Mouse (Mus musculus): ENCODE results near the gene Eid2b.

Gene Eid2b

GRCm38 (mm10) chr7:28301616-28302433 lies 24.3 kb downstream of the Eid2b start, which contains the start of gene Dll3:
TSS of gene Dll3 (minus strand) at chr7:28302238.
- DNase-seq (ENCODE audit: low spot score) = peak; percentile 30

- DNase-seq (ENCODE audit: low spot score) = no peak
Observed at GRCm38 (mm10) chr7:28305641-28306040, 28.1 kb downstream of the Eid2b start.

DNA sequence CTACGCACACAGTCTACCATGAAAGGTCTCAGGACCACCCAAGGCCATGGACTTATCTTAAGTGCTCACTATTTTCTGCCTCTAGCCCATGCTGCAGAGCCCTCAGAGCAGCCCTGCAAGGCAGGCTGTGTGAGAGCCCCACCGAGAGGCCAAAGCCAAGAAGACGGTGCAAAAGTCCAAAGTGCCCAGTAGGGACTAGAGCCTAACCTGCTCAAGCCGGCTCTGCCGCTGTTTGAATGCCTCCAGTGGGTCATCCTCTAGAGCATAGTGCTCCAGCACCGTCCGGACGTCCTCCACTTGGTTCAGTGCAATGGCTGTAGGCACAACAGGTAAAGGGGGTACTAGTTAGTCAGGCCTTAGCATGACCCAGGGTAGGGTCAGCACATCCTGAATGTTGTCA lies 28.7 kb downstream of the Eid2b start:
- DNase-seq (ENCODE audit: low spot score) = no peak

GRCm38 (mm10) chr7:28309737-28310136 lies 32.2 kb downstream of the Eid2b start:
- DNase-seq (ENCODE audit: low spot score) = no peak

GRCm38 (mm10) chr7:28311151-28311925 lies 33.8 kb downstream of the Eid2b start:
- no peak for DNase-seq (ENCODE audit: low spot score)

DNA sequence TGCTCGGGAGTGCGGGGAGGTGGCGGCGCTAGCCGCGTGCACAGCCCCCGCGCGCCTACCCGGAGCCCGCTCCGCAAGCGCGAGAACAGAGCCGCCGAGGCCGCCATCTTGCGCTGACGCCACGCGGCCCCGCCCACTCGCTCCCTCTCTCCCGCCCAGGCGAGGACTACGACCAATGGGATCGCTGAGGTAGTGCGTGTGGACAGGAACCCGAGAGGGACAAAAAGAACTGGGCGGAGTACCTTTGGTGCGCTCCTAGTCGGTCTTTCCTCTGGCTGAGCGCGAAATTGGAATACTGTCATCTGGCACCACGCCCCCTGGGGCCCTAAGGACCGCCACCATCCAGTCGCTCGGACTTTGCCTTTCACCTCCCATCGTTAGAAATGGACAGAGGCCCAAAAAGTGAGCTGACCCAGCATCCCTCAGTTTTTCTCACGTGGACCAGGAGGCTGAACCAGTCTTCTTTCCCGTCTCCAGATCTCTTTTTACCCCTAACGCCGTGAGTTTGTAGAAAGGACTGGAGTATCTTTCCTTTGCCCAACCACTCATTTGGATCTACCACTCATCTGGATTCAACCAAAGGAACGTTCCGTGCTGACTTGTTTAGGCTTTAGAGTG lies 34.5 kb downstream of the Eid2b start, which contains the start of gene Timm50:
TSS of gene Timm50 (minus strand) at position 147 of the 618 bp plus-strand sequence.
- DNase-seq (ENCODE audit: low spot score) = peak; percentile 98

DNA sequence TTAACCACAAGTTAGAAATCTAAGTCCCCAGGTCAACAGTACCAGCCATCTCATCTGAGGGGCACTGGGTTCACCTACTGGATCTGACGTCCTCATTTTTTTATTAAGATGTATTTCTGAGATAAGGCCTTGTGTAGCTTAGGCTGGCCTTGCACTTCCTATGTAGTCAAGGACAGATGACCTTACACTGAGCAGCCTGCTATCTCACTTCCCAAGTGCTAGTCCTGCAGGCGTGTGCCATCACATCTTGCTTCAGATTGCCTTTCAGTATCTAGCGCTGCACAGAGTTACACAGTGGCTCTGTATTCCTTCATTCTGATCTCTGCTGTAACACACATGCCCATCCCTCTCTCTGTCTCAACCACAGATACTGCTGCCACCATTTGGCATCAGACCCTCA lies 40.5 kb downstream of the Eid2b start:
- DNase-seq (ENCODE audit: low spot score) = no peak

DNA sequence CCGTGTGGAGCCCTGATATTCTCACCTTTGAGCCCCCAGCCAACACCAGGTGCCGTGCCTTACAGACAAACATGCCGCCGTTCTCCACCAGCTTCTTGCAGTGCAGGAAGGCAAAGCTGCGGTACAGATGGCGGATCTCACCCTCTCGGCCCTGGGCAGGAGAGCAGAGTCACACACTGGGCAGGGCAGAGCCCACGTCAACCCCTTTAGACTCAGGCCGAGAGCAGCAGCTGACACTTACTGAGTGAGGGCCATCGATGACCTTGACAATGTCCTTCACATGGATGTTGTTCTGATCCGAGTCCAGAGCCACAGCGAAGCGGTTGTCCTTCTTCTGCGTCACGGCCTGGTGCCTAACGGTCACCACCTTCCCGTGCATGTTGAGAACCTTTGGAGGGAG lies 41.2 kb downstream of the Eid2b start:
- no peak for DNase-seq (ENCODE audit: low spot score)

GRCm38 (mm10) chr7:28321974-28322720 lies 44.6 kb downstream of the Eid2b start:
- DNase-seq (ENCODE audit: low spot score) = no peak

DNA sequence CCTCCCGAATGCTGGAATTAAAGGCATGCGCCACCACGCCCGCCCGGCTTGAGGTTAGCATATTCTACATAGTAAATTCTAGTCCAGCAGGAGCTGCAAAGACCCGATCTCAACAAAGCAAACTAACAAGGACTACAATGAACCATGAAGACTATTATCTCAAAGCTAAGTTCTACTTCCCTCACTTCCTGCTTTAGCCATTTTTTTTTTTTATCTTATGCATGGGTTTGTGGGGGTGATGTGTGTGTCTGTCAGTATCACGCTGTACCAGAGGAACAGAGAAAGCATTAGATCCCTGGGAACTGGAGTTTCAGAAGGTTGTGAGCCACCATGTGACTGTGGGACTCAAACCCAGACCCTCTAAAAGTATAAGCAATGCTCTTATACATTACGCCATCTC lies 47.8 kb downstream of the Eid2b start:
- no peak for DNase-seq (ENCODE audit: low spot score)

DNA sequence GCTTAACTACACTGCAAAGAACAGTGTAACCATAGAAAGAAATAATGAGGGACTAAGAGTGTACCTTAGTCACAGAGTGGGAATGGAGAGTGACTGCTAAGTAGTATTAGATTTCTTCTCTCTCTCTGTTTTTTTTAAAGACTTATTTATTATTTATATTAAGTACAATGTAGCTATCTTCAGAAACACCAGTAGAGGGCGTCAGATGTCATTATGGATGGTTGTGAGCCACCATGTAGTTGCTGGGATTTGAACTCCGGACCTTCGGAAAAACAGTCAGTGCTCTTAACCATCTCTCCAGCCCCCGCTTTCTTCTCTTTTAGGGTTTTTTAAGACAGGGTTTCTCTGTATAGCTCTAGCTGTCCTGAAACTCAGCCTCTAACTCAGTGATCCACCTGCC lies 48.9 kb downstream of the Eid2b start:
- no peak for DNase-seq (ENCODE audit: low spot score)

DNA sequence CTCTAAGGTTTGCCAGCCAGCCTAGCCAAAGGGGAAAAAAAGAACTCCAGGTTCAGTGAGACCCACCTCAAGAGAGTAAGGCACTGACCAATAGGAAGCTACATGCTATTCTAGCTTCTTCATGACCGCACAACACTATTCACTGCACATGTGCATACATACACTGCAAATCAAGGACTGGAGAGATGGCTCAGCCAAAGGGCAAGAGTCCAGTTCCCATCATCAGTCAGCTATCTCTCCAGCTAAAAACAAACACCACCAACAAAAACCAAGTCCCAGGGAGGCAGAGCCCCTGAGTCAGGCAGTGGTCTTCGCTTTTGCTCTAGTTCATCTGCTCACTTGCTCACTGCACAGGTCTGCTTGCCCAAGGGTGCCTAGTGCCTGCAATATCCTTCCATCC lies 50.7 kb downstream of the Eid2b start:
- no peak for DNase-seq (ENCODE audit: low spot score)

Measured in layer of hippocampus, adult 11-12 months (tissue).